Mouse (Mus musculus): ENCODE data around the gene Slc25a34. TPM values are rescaled to one million over a fixed set of nuclear protein-coding genes. Genes with fewer than 3 reads are reported as not detected.

Gene Slc25a34
- polyA plus RNA-seq, 1 experiment from 2014 or later: 1.1 TPM

- Histone ChIP-seq H3K4me2 (replicated peaks; ENCODE audit: low read depth, low read length) (peak overlapping the region; percentile 93), H3K36me3 (ENCODE audit: insufficient read depth, low read length) (0 out of 2 replicates have a peak, but pooled peaks cover 3% of the 10 kb centered on the region), H3K4me3 (ENCODE audit: low read depth, low read length) (peak overlapping the region; percentile 59), H3K27me3 (replicated peaks; ENCODE audit: insufficient read depth, low read length) (no peaks in the 10 kb centered on the region), H3K9ac (replicated peaks; ENCODE audit: low read depth) (peak overlapping the region; percentile 64), H3K9me3 (ENCODE audit: low read length) (no peaks in the 10 kb centered on the region), H3K4me1 (ENCODE audit: insufficient read depth, low read depth, low read length) (0 out of 2 replicates have a peak, but pooled peaks cover 5% of the 10 kb centered on the region), H3K27ac (ENCODE audit: low read length) (peak overlapping the region; percentile 93)
- ATAC-seq (no peak), DNase-seq (ENCODE audit: low spot score) (peak; percentile 22)
- 2% methylated on average over 9 of the region's 9 CpGs for WGBS
- TF ChIP-seq EP300 (IDR thresholded peaks at IDR 0.05) (no peak), CTCF (IDR thresholded peaks at IDR 0.05) (no peak)
These were observed 24.7 kb downstream of the Slc25a34 start for GRCm38 (mm10) chr4:141598894-141599250.

DNA sequence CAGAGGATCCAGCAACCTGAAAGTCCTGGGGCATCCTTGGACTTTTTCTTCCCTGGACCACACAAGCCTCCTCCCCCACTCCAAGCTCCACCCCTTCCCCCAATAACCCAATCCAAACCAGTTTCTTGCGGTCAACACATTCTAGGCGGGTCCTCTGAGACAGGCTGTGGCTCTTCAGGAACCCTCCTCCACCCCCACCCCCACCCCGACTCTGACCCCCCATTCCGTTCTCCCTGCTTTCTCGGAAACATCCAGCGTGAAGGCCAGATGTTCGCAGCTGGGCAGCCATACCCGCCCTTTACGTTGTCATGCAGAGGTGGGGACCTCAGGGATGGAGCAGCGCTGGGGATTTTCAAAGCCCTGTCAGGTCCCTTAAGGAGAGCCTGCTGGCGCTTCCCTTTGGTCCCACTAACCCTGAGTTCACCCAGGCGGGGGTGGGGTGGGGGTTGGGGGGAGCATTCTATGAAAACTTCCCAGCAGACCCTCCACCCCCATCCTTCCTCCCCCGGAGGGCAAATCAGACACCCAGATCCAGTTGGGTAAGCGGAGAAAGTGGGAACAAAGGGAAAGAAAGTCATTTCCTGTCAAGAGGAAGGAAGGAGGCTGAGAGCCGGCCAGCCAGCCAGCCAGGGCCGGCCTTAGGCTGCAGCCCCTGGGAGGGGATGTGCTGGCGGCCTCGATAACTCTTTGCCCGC, 25.3 kb downstream of the Slc25a34 start:
- 2% methylated on average over 18 of the region's 19 CpGs for WGBS
- 0 out of 2 replicates have a peak, but pooled peaks cover 5% of the 10 kb centered on the region for H3K4me1 ChIP-seq (ENCODE audit: insufficient read depth, low read depth, low read length)
- 0 out of 2 replicates have a peak, but pooled peaks cover 3% of the 10 kb centered on the region for H3K36me3 ChIP-seq (ENCODE audit: insufficient read depth, low read length)
- H3K9me3 ChIP-seq (ENCODE audit: low read length): no peaks in the 10 kb centered on the region
- peak overlapping the region; percentile 59 for H3K4me3 ChIP-seq (ENCODE audit: low read depth, low read length)
- ATAC-seq (peak; percentile 85), DNase-seq (ENCODE audit: low spot score) (peak; percentile 91)
- H3K27me3 ChIP-seq (replicated peaks; ENCODE audit: insufficient read depth, low read length): no peaks in the 10 kb centered on the region
- H3K4me2 ChIP-seq (replicated peaks; ENCODE audit: low read depth, low read length): peak overlapping the region; percentile 93
- H3K9ac ChIP-seq (replicated peaks; ENCODE audit: low read depth): peak overlapping the region; percentile 64
- no peak for TF ChIP-seq EP300 (IDR thresholded peaks at IDR 0.05)
- TF ChIP-seq CTCF (IDR thresholded peaks at IDR 0.05): no peak
- peak overlapping the region; percentile 93 for H3K27ac ChIP-seq (ENCODE audit: low read length)

- Histone ChIP-seq H3K27ac (ENCODE audit: low read length) (no peak overlapping the region), H3K4me3 (ENCODE audit: low read depth, low read length) (no peak overlapping the region), H3K36me3 (ENCODE audit: insufficient read depth, low read length) (peaks cover 3% of the 10 kb centered on the region), H3K27me3 (replicated peaks; ENCODE audit: insufficient read depth, low read length) (no peaks in the 10 kb centered on the region), H3K9me3 (ENCODE audit: low read length) (no peaks in the 10 kb centered on the region), H3K4me1 (ENCODE audit: insufficient read depth, low read depth, low read length) (0 out of 2 replicates have a peak, but pooled peaks cover 2% of the 10 kb centered on the region), H3K4me2 (replicated peaks; ENCODE audit: low read depth, low read length) (no peak overlapping the region), H3K9ac (replicated peaks; ENCODE audit: low read depth) (no peak overlapping the region)
- DNase-seq (ENCODE audit: low spot score) (no peak), ATAC-seq (no peak)
- WGBS: 72% methylated on average over 8 of the region's 8 CpGs
- TF ChIP-seq CTCF (IDR thresholded peaks at IDR 0.05) (no peak), EP300 (IDR thresholded peaks at IDR 0.05) (no peak)
These were observed 26.8 kb downstream of the Slc25a34 start for GRCm38 (mm10) chr4:141596700-141597328.

GRCm38 (mm10) chr4:141595605-141596268, 27.9 kb downstream of the Slc25a34 start:
- TF ChIP-seq CTCF (IDR thresholded peaks at IDR 0.05) (peak; percentile 56), EP300 (IDR thresholded peaks at IDR 0.05) (peak; percentile 52; the same call in 1 of the 2 replicates)
- ATAC-seq (peak; percentile 11), DNase-seq (ENCODE audit: low spot score) (peak; percentile 86)
- Histone ChIP-seq H3K36me3 (ENCODE audit: insufficient read depth, low read length) (peaks cover 3% of the 10 kb centered on the region), H3K9ac (replicated peaks; ENCODE audit: low read depth) (no peak overlapping the region), H3K4me1 (ENCODE audit: insufficient read depth, low read depth, low read length) (no peaks in the 10 kb centered on the region), H3K4me3 (ENCODE audit: low read depth, low read length) (no peak overlapping the region), H3K27me3 (replicated peaks; ENCODE audit: insufficient read depth, low read length) (no peaks in the 10 kb centered on the region), H3K9me3 (ENCODE audit: low read length) (no peaks in the 10 kb centered on the region), H3K27ac (ENCODE audit: low read length) (no peak overlapping the region), H3K4me2 (replicated peaks; ENCODE audit: low read depth, low read length) (no peak overlapping the region)
- 77% methylated on average over 9 of the region's 9 CpGs for WGBS

DNA sequence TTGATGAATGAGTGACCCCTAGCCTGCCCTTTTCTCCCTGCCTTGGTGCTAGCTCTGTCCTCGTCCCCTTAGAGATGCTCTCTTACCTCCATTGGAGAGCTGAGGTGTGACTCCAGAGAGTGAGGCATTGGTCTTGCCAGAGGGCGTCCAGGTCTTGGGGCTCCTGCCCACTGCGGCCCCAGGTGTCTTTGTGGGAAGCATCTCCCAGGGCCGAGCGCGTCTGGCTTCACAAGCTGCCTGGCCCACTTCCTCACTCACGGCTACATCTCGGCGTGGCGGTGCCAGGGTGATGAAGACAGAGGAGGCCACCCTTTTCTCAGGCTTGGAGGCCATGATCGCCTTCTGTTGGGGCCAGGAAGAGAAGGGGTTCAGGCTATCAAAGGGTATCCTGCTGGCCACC, 28.5 kb downstream of the Slc25a34 start:
- Histone ChIP-seq H3K9me3 (ENCODE audit: low read length) (no peaks in the 10 kb centered on the region), H3K4me2 (replicated peaks; ENCODE audit: low read depth, low read length) (no peak overlapping the region), H3K27me3 (replicated peaks; ENCODE audit: insufficient read depth, low read length) (no peaks in the 10 kb centered on the region), H3K36me3 (ENCODE audit: insufficient read depth, low read length) (peaks cover 3% of the 10 kb centered on the region), H3K4me1 (ENCODE audit: insufficient read depth, low read depth, low read length) (no peaks in the 10 kb centered on the region), H3K9ac (replicated peaks; ENCODE audit: low read depth) (no peak overlapping the region), H3K4me3 (ENCODE audit: low read depth, low read length) (no peak overlapping the region), H3K27ac (ENCODE audit: low read length) (no peak overlapping the region)
- 95% methylated on average over 11 of the region's 11 CpGs for WGBS
- no peak for TF ChIP-seq CTCF (IDR thresholded peaks at IDR 0.05)
- TF ChIP-seq EP300 (IDR thresholded peaks at IDR 0.05): no peak
- ATAC-seq (no peak), DNase-seq (ENCODE audit: low spot score) (no peak)

- Histone ChIP-seq H3K27ac (ENCODE audit: low read length) (no peak overlapping the region), H3K27me3 (replicated peaks; ENCODE audit: insufficient read depth, low read length) (no peaks in the 10 kb centered on the region), H3K4me2 (replicated peaks; ENCODE audit: low read depth, low read length) (no peak overlapping the region), H3K4me1 (ENCODE audit: insufficient read depth, low read depth, low read length) (no peaks in the 10 kb centered on the region), H3K4me3 (ENCODE audit: low read depth, low read length) (no peak overlapping the region), H3K36me3 (ENCODE audit: insufficient read depth, low read length) (peaks cover 7% of the 10 kb centered on the region), H3K9me3 (ENCODE audit: low read length) (no peaks in the 10 kb centered on the region), H3K9ac (replicated peaks; ENCODE audit: low read depth) (no peak overlapping the region)
- no peak for TF ChIP-seq EP300 (IDR thresholded peaks at IDR 0.05)
- TF ChIP-seq CTCF (IDR thresholded peaks at IDR 0.05): peak; percentile 82
- no peak for ATAC-seq
- peak; percentile 44 for DNase-seq (ENCODE audit: low spot score)
- WGBS: 11% methylated on average over 3 of the region's 3 CpGs
These were observed 32.1 kb downstream of the Slc25a34 start for GRCm38 (mm10) chr4:141591547-141591946.
